In the genomic region with DNA sequence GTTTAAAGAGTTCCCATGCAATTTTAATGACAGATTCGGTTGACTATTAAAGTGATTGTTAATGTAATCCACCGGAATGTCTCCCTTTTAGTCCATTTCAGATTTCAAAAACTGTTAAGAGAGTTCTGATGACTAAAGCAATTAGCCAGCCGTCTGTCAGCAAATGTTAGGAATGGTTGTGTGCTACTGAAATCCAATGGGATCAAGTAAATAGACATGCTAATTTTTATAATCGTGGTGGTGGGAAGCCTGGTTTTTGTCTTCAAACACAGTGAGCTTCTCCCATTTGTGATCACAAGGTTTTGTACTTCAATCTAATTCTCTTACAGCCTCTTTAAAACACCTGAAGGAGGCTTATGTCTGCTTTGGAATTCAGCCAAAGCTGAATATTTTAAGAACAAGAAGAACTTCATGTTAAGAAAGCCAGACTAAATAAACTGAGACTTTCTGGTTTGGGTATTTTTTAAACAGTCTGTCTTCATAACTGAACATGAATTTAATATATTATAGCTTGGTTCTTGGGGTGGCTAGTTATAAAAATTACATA, we compare ENCODE assay signal across 9 mouse cellular contexts. TPM values are rescaled to one million over a fixed set of nuclear protein-coding genes. Genes with fewer than 3 reads are reported as not detected.
A peak's percentile ranks its signal among the peaks of the same experiment; 100 is the strongest.
DNase-seq lines count a peak whose midpoint lies in the region; ATAC-seq and TF ChIP-seq lines count a peak whose summit lies in the region.
"Had no signal": no experiment of that assay in that cellular context is flagged by ENCODE, and none has a peak within 500 bp of the region (broad histone marks: within the 10 kb centered on the region; RNA-seq: fewer than 3 reads in every experiment).

No protein-coding gene starts in this region.

- peak overlapping the region; percentile 68; the same call in 1 of the 2 replicates for H3K4me3 ChIP-seq in hindbrain, embryonic 15.5 days
- H3K4me3 ChIP-seq in hindbrain, embryonic 12.5 days: no peak overlapping the region
- H3K4me3 ChIP-seq in midbrain, embryonic 15.5 days: no peak overlapping the region
- H3K4me3 ChIP-seq in midbrain, embryonic 16.5 days (ENCODE audit: low read depth, low read length): no peak overlapping the region
- H3K4me3 ChIP-seq in limb, embryonic 15.5 days: peak overlapping the region; percentile 78; the same call in 1 of the 2 replicates
- peak overlapping the region; percentile 77 for H3K4me3 ChIP-seq in stomach, postnatal 0 days (ENCODE audit: low read depth, low read length)

- no peak overlapping the region for H3K4me2 ChIP-seq in hindbrain, embryonic 15.5 days
- H3K4me2 ChIP-seq in hindbrain, embryonic 12.5 days (replicated peaks): no peak overlapping the region
- 0 out of 2 replicates have a peak overlapping the region, but pooled peaks have one; percentile 98 for H3K4me2 ChIP-seq in midbrain, embryonic 15.5 days
- no peak overlapping the region for H3K4me2 ChIP-seq in midbrain, embryonic 16.5 days (ENCODE audit: low read length)
- H3K4me2 ChIP-seq in limb, embryonic 15.5 days: peak overlapping the region; percentile 97; the same call in 1 of the 2 replicates
- peak overlapping the region; percentile 93 for H3K4me2 ChIP-seq in stomach, postnatal 0 days (replicated peaks; ENCODE audit: low read depth)

- no peak overlapping the region for H3K9ac ChIP-seq in hindbrain, embryonic 15.5 days
- no peak overlapping the region for H3K9ac ChIP-seq in hindbrain, embryonic 12.5 days
- H3K9ac ChIP-seq in midbrain, embryonic 15.5 days: no peak overlapping the region
- H3K9ac ChIP-seq in midbrain, embryonic 16.5 days (ENCODE audit: low read depth, low read length): no peak overlapping the region
- H3K9ac ChIP-seq in limb, embryonic 15.5 days: no peak overlapping the region
- H3K9ac ChIP-seq in stomach, postnatal 0 days (ENCODE audit: low read length): no peak overlapping the region

- no peak for DNase-seq in stomach, postnatal 0 days (ENCODE audit: low spot score)
- no peak for DNase-seq in spleen, postnatal 14 days (ENCODE audit: low spot score in 2 of 2)
- DNase-seq: gastrocnemius, postnatal 25 days; right cerebral cortex, postnatal 14 days had no signal

- H3K4me1 ChIP-seq in hindbrain, embryonic 15.5 days (replicated peaks): peaks cover 20% of the 10 kb centered on the region; the same call in 1 of the 2 replicates
- peaks cover 12% of the 10 kb centered on the region for H3K4me1 ChIP-seq in hindbrain, embryonic 12.5 days
- peaks cover 17% of the 10 kb centered on the region for H3K4me1 ChIP-seq in midbrain, embryonic 15.5 days
- H3K4me1 ChIP-seq in midbrain, embryonic 16.5 days (ENCODE audit: control insufficient read depth, insufficient read depth, low read length): peaks cover 7% of the 10 kb centered on the region
- H3K4me1 ChIP-seq in limb, embryonic 15.5 days: peaks cover 27% of the 10 kb centered on the region
- H3K4me1 ChIP-seq in stomach, postnatal 0 days (replicated peaks; ENCODE audit: control insufficient read depth, insufficient read depth): no peaks in the 10 kb centered on the region

- 64% methylated on average over 4 of the region's 4 CpGs for WGBS in hindbrain, embryonic 15.5 days
- WGBS in hindbrain, embryonic 12.5 days: 57% methylated on average over 4 of the region's 4 CpGs
- 46% methylated on average over 4 of the region's 4 CpGs for WGBS in midbrain, embryonic 15.5 days
- 37% methylated on average over 4 of the region's 4 CpGs for WGBS in midbrain, embryonic 16.5 days
- 38% methylated on average over 4 of the region's 4 CpGs for WGBS in limb, embryonic 15.5 days
- WGBS in stomach, postnatal 0 days: 22% methylated on average over 4 of the region's 4 CpGs

- H3K9me3 ChIP-seq in hindbrain, embryonic 15.5 days: no peaks in the 10 kb centered on the region
- H3K9me3 ChIP-seq in hindbrain, embryonic 12.5 days (replicated peaks): no peaks in the 10 kb centered on the region
- no peaks in the 10 kb centered on the region for H3K9me3 ChIP-seq in midbrain, embryonic 15.5 days
- no peaks in the 10 kb centered on the region for H3K9me3 ChIP-seq in midbrain, embryonic 16.5 days (replicated peaks; ENCODE audit: control insufficient read depth, low read length, poor library complexity, severe bottlenecking)
- no peaks in the 10 kb centered on the region for H3K9me3 ChIP-seq in limb, embryonic 15.5 days
- H3K9me3 ChIP-seq in stomach, postnatal 0 days (ENCODE audit: control insufficient read depth, low read length): no peaks in the 10 kb centered on the region

- TF ChIP-seq EP300 in stomach, postnatal 0 days (optimal IDR thresholded peaks at IDR 0.05): no peak

- H3K27me3 ChIP-seq in hindbrain, embryonic 15.5 days: peaks cover 15% of the 10 kb centered on the region
- H3K27me3 ChIP-seq in hindbrain, embryonic 12.5 days: peaks cover 43% of the 10 kb centered on the region
- peaks cover 17% of the 10 kb centered on the region for H3K27me3 ChIP-seq in midbrain, embryonic 15.5 days (replicated peaks)
- peaks cover 7% of the 10 kb centered on the region; the same call in 1 of the 2 replicates for H3K27me3 ChIP-seq in midbrain, embryonic 16.5 days (ENCODE audit: control insufficient read depth, insufficient read depth, low read depth, low read length)
- no peaks in the 10 kb centered on the region for H3K27me3 ChIP-seq in limb, embryonic 15.5 days
- H3K27me3 ChIP-seq in stomach, postnatal 0 days (ENCODE audit: control insufficient read depth, insufficient read depth, low read length): no peaks in the 10 kb centered on the region

- no peaks in the 10 kb centered on the region for H3K36me3 ChIP-seq in hindbrain, embryonic 15.5 days
- H3K36me3 ChIP-seq in hindbrain, embryonic 12.5 days: no peaks in the 10 kb centered on the region
- no peaks in the 10 kb centered on the region for H3K36me3 ChIP-seq in midbrain, embryonic 15.5 days (replicated peaks)
- no peaks in the 10 kb centered on the region for H3K36me3 ChIP-seq in midbrain, embryonic 16.5 days (ENCODE audit: control insufficient read depth, insufficient read depth, low read length)
- no peaks in the 10 kb centered on the region for H3K36me3 ChIP-seq in limb, embryonic 15.5 days
- no peaks in the 10 kb centered on the region for H3K36me3 ChIP-seq in stomach, postnatal 0 days (ENCODE audit: control insufficient read depth, insufficient read depth, low read length)

- no peak overlapping the region for H3K27ac ChIP-seq in hindbrain, embryonic 15.5 days (replicated peaks)
- H3K27ac ChIP-seq in hindbrain, embryonic 12.5 days: no peak overlapping the region
- no peak overlapping the region for H3K27ac ChIP-seq in midbrain, embryonic 15.5 days
- no peak overlapping the region for H3K27ac ChIP-seq in midbrain, embryonic 16.5 days (ENCODE audit: low read length)
- no peak overlapping the region for H3K27ac ChIP-seq in limb, embryonic 15.5 days
- no peak overlapping the region for H3K27ac ChIP-seq in stomach, postnatal 0 days (replicated peaks)

- no peak for ATAC-seq in hindbrain, embryonic 15.5 days (ENCODE audit: low FRiP score, low read depth)
- ATAC-seq in hindbrain, embryonic 12.5 days (ENCODE audit: low FRiP score): no peak
- ATAC-seq in midbrain, embryonic 15.5 days (replicated peaks): no peak
- ATAC-seq in midbrain, embryonic 16.5 days: no peak
- ATAC-seq in limb, embryonic 15.5 days (ENCODE audit: insufficient number of reproducible peaks, low FRiP score, low TSS enrichment, low read depth): no peak
- ATAC-seq in stomach, postnatal 0 days (ENCODE audit: low FRiP score, low TSS enrichment): no peak

- TF ChIP-seq CTCF in stomach, postnatal 0 days (IDR thresholded peaks at IDR 0.05; ENCODE audit: low read depth): no peak

RNA-seq across cellular contexts. Expression of a gene that starts 1.6 kb away (rescaled TPM):
- 1.2 and 1.4 TPM in 2 replicates for polyA plus RNA-seq in hindbrain, embryonic 15.5 days (2015; fragmentation: Nextera tagmentation; extraction: Ambion mirVana)
- polyA plus RNA-seq in hindbrain, embryonic 12.5 days (2016; fragmentation: Nextera tagmentation; extraction: Ambion mirVana): 1.3 TPM in 2 replicates
- polyA plus RNA-seq in midbrain, embryonic 15.5 days (2015; fragmentation: Nextera tagmentation; extraction: Ambion mirVana): 1.1 and 1.3 TPM in 2 replicates
- 1.1 and 1.2 TPM in 2 replicates for polyA plus RNA-seq in midbrain, embryonic 16.5 days (2015; fragmentation: Nextera tagmentation; extraction: Ambion mirVana)
- 1.3 and 1.4 TPM in 2 replicates for polyA plus RNA-seq in limb, embryonic 15.5 days (2015; fragmentation: Nextera tagmentation; extraction: Ambion mirVana)
- polyA plus RNA-seq in stomach, postnatal 0 days (2015; fragmentation: Nextera tagmentation; extraction: Ambion mirVana): 2.4 and 3.1 TPM in 2 replicates

RNA-seq across cellular contexts. Expression of a gene that starts 28.4 kb away (rescaled TPM):
- 28.9 and 30.1 TPM in 2 replicates for polyA plus RNA-seq in hindbrain, embryonic 15.5 days (2015; fragmentation: Nextera tagmentation; extraction: Ambion mirVana)
- polyA plus RNA-seq in hindbrain, embryonic 12.5 days (2016; fragmentation: Nextera tagmentation; extraction: Ambion mirVana): 29.3 and 30.1 TPM in 2 replicates
- polyA plus RNA-seq in midbrain, embryonic 15.5 days (2015; fragmentation: Nextera tagmentation; extraction: Ambion mirVana): 26.8 and 27.4 TPM in 2 replicates
- 26.0 and 32.8 TPM in 2 replicates for polyA plus RNA-seq in midbrain, embryonic 16.5 days (2015; fragmentation: Nextera tagmentation; extraction: Ambion mirVana)
- 24.9 and 28.2 TPM in 2 replicates for polyA plus RNA-seq in limb, embryonic 15.5 days (2015; fragmentation: Nextera tagmentation; extraction: Ambion mirVana)
- polyA plus RNA-seq in stomach, postnatal 0 days (2015; fragmentation: Nextera tagmentation; extraction: Ambion mirVana): 56.0 and 60.8 TPM in 2 replicates

Comparison
In these comparisons a context has a peak if more than half of its experiments do, and no peak if none do; other contexts are left out.
1. H3K4me2 ChIP-seq: peak in midbrain, embryonic 15.5 days (single experiment), limb, embryonic 15.5 days (single experiment) and stomach, postnatal 0 days (single experiment); none in hindbrain, embryonic 15.5 days (single experiment), hindbrain, embryonic 12.5 days (single experiment) and midbrain, embryonic 16.5 days (single experiment).
2. H3K4me3 ChIP-seq: peak in hindbrain, embryonic 15.5 days (single experiment), limb, embryonic 15.5 days (single experiment) and stomach, postnatal 0 days (single experiment); none in hindbrain, embryonic 12.5 days (single experiment), midbrain, embryonic 15.5 days (single experiment) and midbrain, embryonic 16.5 days (single experiment).